Mouse (Mus musculus) liver, embryonic 12.5 days (tissue): ENCODE results near the gene P2rx3. TPM values are rescaled to one million over a fixed set of nuclear protein-coding genes. Genes with fewer than 3 reads are reported as not detected.

ENCODE experiments used
- ATAC-seq: fragments of 200-750 bp; cut with Nextera tagmentation; 2 replicates; pipeline ENCODE4 v1.8.0; 2017; ENCODE audit warnings: moderate number of reproducible peaks, mild to moderate bottlenecking, moderate library complexity
- H3K27ac ChIP-seq: fragments of 300-500 bp; sonication (generic); 2 replicates; pipeline ENCODE4 v1.5.1; 2016; ENCODE audit warnings: mild to moderate bottlenecking
- H3K27me3 ChIP-seq: fragments of 300-500 bp; sonication (generic); replicated peaks from 2 replicates; pipeline ENCODE4 v1.6.1; 2016; ENCODE audit warnings: mild to moderate bottlenecking, moderate library complexity
- H3K36me3 ChIP-seq: fragments of 300-500 bp; sonication (generic); 2 replicates; pipeline ENCODE4 v1.6.1; 2016; ENCODE audit warnings: mild to moderate bottlenecking, moderate library complexity
- H3K4me1 ChIP-seq: fragments of 300-500 bp; sonication (generic); 2 replicates; pipeline ENCODE4 v1.6.1; 2016
- H3K4me2 ChIP-seq: fragments of 300-500 bp; sonication (generic); 2 replicates; pipeline ENCODE4 v1.6.1; 2016; ENCODE audit warnings: mild to moderate bottlenecking, moderate library complexity
- H3K4me3 ChIP-seq: fragments of 300-500 bp; sonication (generic); 2 replicates; pipeline ENCODE4 v1.5.1; 2016; ENCODE audit warnings: mild to moderate bottlenecking, moderate library complexity
- H3K9ac ChIP-seq: fragments of 300-500 bp; sonication (generic); 2 replicates; pipeline ENCODE4 v1.6.1; 2016; ENCODE audit warnings: mild to moderate bottlenecking, moderate library complexity
- H3K9me3 ChIP-seq: fragments of 300-500 bp; sonication (generic); replicated peaks from 2 replicates; pipeline ENCODE4 v1.6.1; 2016; ENCODE audit warnings: mild to moderate bottlenecking, moderate library complexity
- WGBS: fragments of 180-500 bp; shearing (Covaris S2); methylation state at CpG from one replicate; pipeline ENCODE4 v1.1.7; 2016; ENCODE audit not compliant: insufficient replicate concordance; 5-methylcytosine and 5-hydroxymethylcytosine counted together
- polyA plus RNA-seq: library from polyadenylated mRNA; unstranded; fragments of >200 nt; fragmentation: Nextera tagmentation; extraction: Ambion mirVana; gene quantifications from 2 replicates; pipeline ENCODE4 v1.2.1, GENCODE M21; 2016

The P2rx3 gene
- polyA plus RNA-seq, 1 experiment from 2014 or later: 0.61 TPM

GRCm38 (mm10) chr2:85036507-85037046 lies 685 bp downstream of the P2rx3 start:
- 0 out of 2 replicates have a peak overlapping the region, but pooled peaks have one; percentile 76 for H3K27ac ChIP-seq
- H3K9me3 ChIP-seq: no peaks in the 10 kb centered on the region
- H3K27me3 ChIP-seq: peaks cover 43% of the 10 kb centered on the region
- peaks cover 23% of the 10 kb centered on the region for H3K4me1 ChIP-seq
- peak overlapping the region; percentile 91 for H3K9ac ChIP-seq
- peak overlapping the region; percentile 75 for H3K4me2 ChIP-seq
- peak; percentile 17 for ATAC-seq
- H3K36me3 ChIP-seq: peaks cover 32% of the 10 kb centered on the region
- H3K4me3 ChIP-seq: peak overlapping the region; percentile 86
- 5% methylated on average over 11 of the region's 11 CpGs for WGBS

- Histone ChIP-seq H3K27me3 (peaks cover 57% of the 10 kb centered on the region), H3K4me2 (no peak overlapping the region), H3K9me3 (no peaks in the 10 kb centered on the region), H3K4me3 (no peak overlapping the region), H3K9ac (no peak overlapping the region), H3K36me3 (peaks cover 8% of the 10 kb centered on the region), H3K4me1 (peaks cover 23% of the 10 kb centered on the region), H3K27ac (no peak overlapping the region)
- WGBS: 24% methylated on average over 7 of the region's 7 CpGs
- no peak for ATAC-seq
Measured at GRCm38 (mm10) chr2:85034169-85034568, 3.1 kb downstream of the P2rx3 start.

- H3K9me3 ChIP-seq: no peaks in the 10 kb centered on the region
- no peak overlapping the region for H3K4me3 ChIP-seq
- no peak for ATAC-seq
- no peak overlapping the region for H3K4me2 ChIP-seq
- peaks cover 16% of the 10 kb centered on the region for H3K4me1 ChIP-seq
- no peak overlapping the region for H3K9ac ChIP-seq
- WGBS: 58% methylated on average over 2 of the region's 2 CpGs
- H3K36me3 ChIP-seq: no peaks in the 10 kb centered on the region
- peaks cover 60% of the 10 kb centered on the region for H3K27me3 ChIP-seq
- no peak overlapping the region for H3K27ac ChIP-seq
Measured at GRCm38 (mm10) chr2:85033121-85033520, 4.1 kb downstream of the P2rx3 start.

GRCm38 (mm10) chr2:85030989-85031388 lies 6.3 kb downstream of the P2rx3 start:
- no peak for ATAC-seq
- H3K27me3 ChIP-seq: peaks cover 60% of the 10 kb centered on the region
- WGBS: 44% methylated on average over 6 of the region's 6 CpGs
- H3K4me2 ChIP-seq: no peak overlapping the region
- no peak overlapping the region for H3K9ac ChIP-seq
- H3K27ac ChIP-seq: no peak overlapping the region
- H3K36me3 ChIP-seq: no peaks in the 10 kb centered on the region
- peaks cover 8% of the 10 kb centered on the region for H3K4me1 ChIP-seq
- no peak overlapping the region for H3K4me3 ChIP-seq
- H3K9me3 ChIP-seq: no peaks in the 10 kb centered on the region

GRCm38 (mm10) chr2:85029897-85030296 lies 7.4 kb downstream of the P2rx3 start:
- Histone ChIP-seq H3K36me3 (no peaks in the 10 kb centered on the region), H3K4me3 (no peak overlapping the region), H3K27ac (no peak overlapping the region), H3K27me3 (peaks cover 50% of the 10 kb centered on the region), H3K9me3 (no peaks in the 10 kb centered on the region), H3K4me1 (peaks cover 7% of the 10 kb centered on the region), H3K4me2 (no peak overlapping the region), H3K9ac (no peak overlapping the region)
- ATAC-seq: no peak
- WGBS: 66% methylated on average over 6 of the region's 6 CpGs

- Histone ChIP-seq H3K9me3 (no peaks in the 10 kb centered on the region), H3K4me3 (no peak overlapping the region), H3K4me1 (peaks cover 8% of the 10 kb centered on the region), H3K4me2 (no peak overlapping the region), H3K9ac (no peak overlapping the region), H3K27ac (no peak overlapping the region), H3K27me3 (peaks cover 44% of the 10 kb centered on the region), H3K36me3 (no peaks in the 10 kb centered on the region)
- ATAC-seq: no peak
- 22% methylated on average over 5 of the region's 5 CpGs for WGBS
Measured at GRCm38 (mm10) chr2:85027281-85027680, 10.0 kb downstream of the P2rx3 start.

- Histone ChIP-seq H3K27ac (no peak overlapping the region), H3K9ac (no peak overlapping the region), H3K4me2 (no peak overlapping the region), H3K27me3 (peaks cover 40% of the 10 kb centered on the region), H3K4me3 (no peak overlapping the region), H3K36me3 (no peaks in the 10 kb centered on the region), H3K4me1 (peaks cover 8% of the 10 kb centered on the region), H3K9me3 (no peaks in the 10 kb centered on the region)
- 71% methylated on average over 3 of the region's 3 CpGs for WGBS
- 0 out of 2 replicates have a peak, but pooled peaks have one; percentile 4 for ATAC-seq
Measured at GRCm38 (mm10) chr2:85026178-85026577, 11.1 kb downstream of the P2rx3 start.

- no peaks in the 10 kb centered on the region for H3K36me3 ChIP-seq
- 11% methylated on average over 4 of the region's 4 CpGs for WGBS
- H3K4me1 ChIP-seq: peaks cover 11% of the 10 kb centered on the region
- H3K9ac ChIP-seq: no peak overlapping the region
- no peak overlapping the region for H3K27ac ChIP-seq
- H3K4me3 ChIP-seq: no peak overlapping the region
- H3K27me3 ChIP-seq: peaks cover 27% of the 10 kb centered on the region
- H3K9me3 ChIP-seq: no peaks in the 10 kb centered on the region
- ATAC-seq: no peak
- no peak overlapping the region for H3K4me2 ChIP-seq
Measured at GRCm38 (mm10) chr2:85022043-85022442, 15.2 kb downstream of the P2rx3 start.

- Histone ChIP-seq H3K9me3 (no peaks in the 10 kb centered on the region), H3K36me3 (no peaks in the 10 kb centered on the region), H3K27ac (no peak overlapping the region), H3K9ac (no peak overlapping the region), H3K4me1 (peaks cover 57% of the 10 kb centered on the region), H3K4me3 (no peak overlapping the region), H3K27me3 (no peaks in the 10 kb centered on the region), H3K4me2 (no peak overlapping the region)
- 49% methylated on average over 3 of the region's 3 CpGs for WGBS
- no peak for ATAC-seq
Measured at GRCm38 (mm10) chr2:85014588-85014982, 22.7 kb downstream of the P2rx3 start.

- Histone ChIP-seq H3K9me3 (no peaks in the 10 kb centered on the region), H3K27me3 (no peaks in the 10 kb centered on the region), H3K4me1 (peaks cover 60% of the 10 kb centered on the region), H3K36me3 (no peaks in the 10 kb centered on the region), H3K27ac (peak overlapping the region; percentile 93), H3K4me2 (peak overlapping the region; percentile 64), H3K4me3 (no peak overlapping the region), H3K9ac (0 out of 2 replicates have a peak overlapping the region, but pooled peaks have one; percentile 66)
- ATAC-seq: no peak
- 68% methylated on average over 5 of the region's 5 CpGs for WGBS
Measured at GRCm38 (mm10) chr2:85013826-85014587, 23.3 kb downstream of the P2rx3 start.

GRCm38 (mm10) chr2:85012679-85013078 lies 24.6 kb downstream of the P2rx3 start:
- Histone ChIP-seq H3K4me3 (peak overlapping the region; percentile 27), H3K27ac (peak overlapping the region; percentile 93), H3K9ac (peak overlapping the region; percentile 66), H3K4me1 (peaks cover 68% of the 10 kb centered on the region), H3K36me3 (no peaks in the 10 kb centered on the region), H3K9me3 (no peaks in the 10 kb centered on the region), H3K4me2 (peak overlapping the region; percentile 64), H3K27me3 (no peaks in the 10 kb centered on the region)
- ATAC-seq: peak; percentile 65
- WGBS: 27% methylated on average over 14 of the region's 14 CpGs

- Histone ChIP-seq H3K9me3 (no peaks in the 10 kb centered on the region), H3K4me3 (peak overlapping the region; percentile 27), H3K27me3 (no peaks in the 10 kb centered on the region), H3K4me2 (peak overlapping the region; percentile 64), H3K4me1 (peaks cover 68% of the 10 kb centered on the region), H3K27ac (peak overlapping the region; percentile 93), H3K36me3 (no peaks in the 10 kb centered on the region), H3K9ac (peak overlapping the region; percentile 66)
- 27% methylated on average over 9 of the region's 9 CpGs for WGBS
- ATAC-seq: peak; percentile 99
Measured at GRCm38 (mm10) chr2:85011906-85012604, 25.2 kb downstream of the P2rx3 start.
